Mouse (Mus musculus) kidney, adult 2 months (tissue): ENCODE measurements around the gene B9d2. TPM values are rescaled to one million over a fixed set of nuclear protein-coding genes. Genes with fewer than 3 reads are reported as not detected.

Experiments
- DNase-seq: peaks from one replicate; pipeline ENCODE4 v3.0.0; 2021
- H3K27ac ChIP-seq: fragments of 200-500 bp; 2 replicates; pipeline ENCODE4 v1.5.1; 2012; ENCODE audit warnings: low read depth, low read length, control low read depth, inconsistent platforms; ENCODE audit not compliant: insufficient read depth
- H3K27me3 ChIP-seq: fragments of 200-500 bp; replicated peaks from 2 replicates; pipeline ENCODE4 v1.6.1; 2012; ENCODE audit warnings: mild to moderate bottlenecking, moderate library complexity, low read length, inconsistent platforms; ENCODE audit not compliant: control insufficient read depth, insufficient read depth
- H3K36me3 ChIP-seq: fragments of 200-500 bp; 2 replicates; pipeline ENCODE4 v1.6.1; 2012; ENCODE audit warnings: mild to moderate bottlenecking, moderate library complexity, low read length, inconsistent platforms; ENCODE audit not compliant: control insufficient read depth, insufficient read depth
- H3K4me1 ChIP-seq: fragments of 200-500 bp; 2 replicates; pipeline ENCODE4 v1.6.1; 2011; ENCODE audit warnings: low read length; ENCODE audit not compliant: control insufficient read depth, insufficient read depth
- H3K4me3 ChIP-seq: fragments of 200-500 bp; 2 replicates; pipeline ENCODE4 v1.5.1; 2011; ENCODE audit warnings: mild to moderate bottlenecking, low read depth, low read length, control low read depth; ENCODE audit not compliant: insufficient read depth
- CTCF ChIP-seq: fragments of 200-500 bp; conservative IDR thresholded peaks from 2 replicates; pipeline ENCODE4 v1.5.1; 2011; ENCODE audit warnings: low read depth, mild to moderate bottlenecking, control low read depth, low read length, moderate library complexity, mixed read lengths; ENCODE audit not compliant: insufficient read depth, insufficient read length
- POLR2A ChIP-seq: fragments of 200-500 bp; IDR thresholded peaks from one replicate; pipeline ENCODE4 v1.6.1; 2011; ENCODE audit warnings: low read depth, low read length, control low read depth
- WGBS: fragments of 180-500 bp; shearing (Covaris S2); methylation state at CpG from one replicate; pipeline ENCODE4 v1.1.7; 2018; 5-methylcytosine and 5-hydroxymethylcytosine counted together
- polyA plus RNA-seq: library from polyadenylated mRNA; depleted of rRNA; stranded (reverse); fragments of >200 nt; gene quantifications from 2 replicates; pipeline ENCODE4 v1.2.3, GENCODE M21; 2012; rRNA removed

B9d2 gene
- 63.1 and 70.4 TPM in 2 replicates for polyA plus RNA-seq

- WGBS, result under 1% methylated on average over 46 of the region's 46 CpGs
- peak; percentile 98 for DNase-seq
- Histone ChIP-seq H3K27ac (peak within 1 kb of the TSS; percentile 88), H3K4me1 (peaks cover 4% of the 10 kb centered on the region; the same call in 1 of the 2 replicates), H3K4me3 (peak within 1 kb of the TSS; percentile 80), H3K27me3 (no peaks in the 10 kb centered on the region), H3K36me3 (no peaks in the 10 kb centered on the region)
- TF ChIP-seq CTCF (no peak), POLR2A (peak; percentile 34)
These were observed at the start of gene B9d2 for GRCm38 (mm10) chr7:25680514-25681258. Gene B9d2 (plus strand): TSS chr7:25680780.

- no peak for DNase-seq
- H3K4me3 ChIP-seq, result no peak overlapping the region
- H3K27ac ChIP-seq, result no peak overlapping the region
- H3K27me3 ChIP-seq, result no peaks in the 10 kb centered on the region
- WGBS, result 81% methylated on average over 5 of the region's 5 CpGs
- no peak for TF ChIP-seq CTCF
- TF ChIP-seq POLR2A, result no peak
- H3K4me1 ChIP-seq, result no peaks in the 10 kb centered on the region
- H3K36me3 ChIP-seq, result no peaks in the 10 kb centered on the region; the same call in 1 of the 2 replicates
These were observed 47.9 kb upstream of the B9d2 start for GRCm38 (mm10) chr7:25632679-25633078.

- no peak for DNase-seq
- Histone ChIP-seq H3K27me3 (no peaks in the 10 kb centered on the region), H3K27ac (no peak overlapping the region), H3K4me3 (no peak overlapping the region), H3K4me1 (no peaks in the 10 kb centered on the region), H3K36me3 (no peaks in the 10 kb centered on the region; the same call in none of the 2 replicates)
- TF ChIP-seq CTCF, result no peak
- no peak for TF ChIP-seq POLR2A
- 47% methylated on average over 3 of the region's 3 CpGs for WGBS
These were observed 44.2 kb upstream of the B9d2 start for GRCm38 (mm10) chr7:25636373-25636772.

GRCm38 (mm10) chr7:25637099-25637498, 43.5 kb upstream of the B9d2 start:
- no peaks in the 10 kb centered on the region; the same call in none of the 2 replicates for H3K36me3 ChIP-seq
- no peak for TF ChIP-seq CTCF
- TF ChIP-seq POLR2A, result no peak
- no peaks in the 10 kb centered on the region for H3K27me3 ChIP-seq
- no peak overlapping the region for H3K4me3 ChIP-seq
- no peak overlapping the region for H3K27ac ChIP-seq
- H3K4me1 ChIP-seq, result no peaks in the 10 kb centered on the region
- no peak for DNase-seq
- WGBS, result 86% methylated on average over 5 of the region's 5 CpGs

GRCm38 (mm10) chr7:25639754-25640153, 40.8 kb upstream of the B9d2 start:
- no peak overlapping the region for H3K27ac ChIP-seq
- DNase-seq, result no peak
- no peak overlapping the region for H3K4me3 ChIP-seq
- H3K36me3 ChIP-seq, result no peaks in the 10 kb centered on the region; the same call in none of the 2 replicates
- no peaks in the 10 kb centered on the region for H3K4me1 ChIP-seq
- no peaks in the 10 kb centered on the region for H3K27me3 ChIP-seq
- WGBS, result 93% methylated on average over 4 of the region's 4 CpGs
- TF ChIP-seq POLR2A, result no peak
- TF ChIP-seq CTCF, result no peak

GRCm38 (mm10) chr7:25644136-25644535, 36.4 kb upstream of the B9d2 start:
- H3K36me3 ChIP-seq, result no peaks in the 10 kb centered on the region; the same call in 1 of the 2 replicates
- H3K27me3 ChIP-seq, result no peaks in the 10 kb centered on the region
- H3K27ac ChIP-seq, result no peak overlapping the region
- H3K4me3 ChIP-seq, result no peak overlapping the region
- 63% methylated on average over 10 of the region's 10 CpGs for WGBS
- no peak for TF ChIP-seq POLR2A
- no peak for TF ChIP-seq CTCF
- H3K4me1 ChIP-seq, result no peaks in the 10 kb centered on the region
- DNase-seq, result no peak

- no peak for DNase-seq
- WGBS, result 58% methylated on average over 4 of the region's 4 CpGs
- H3K27me3 ChIP-seq, result no peaks in the 10 kb centered on the region
- H3K4me1 ChIP-seq, result no peaks in the 10 kb centered on the region
- no peaks in the 10 kb centered on the region; the same call in 1 of the 2 replicates for H3K36me3 ChIP-seq
- TF ChIP-seq CTCF, result no peak
- no peak for TF ChIP-seq POLR2A
- no peak overlapping the region for H3K27ac ChIP-seq
- H3K4me3 ChIP-seq, result no peak overlapping the region
These were observed 35.9 kb upstream of the B9d2 start for GRCm38 (mm10) chr7:25644631-25645030.
